Mouse (Mus musculus) lung, postnatal 0 days (tissue): Measurements from ENCODE around the gene Afdn. TPM values are rescaled to one million over a fixed set of nuclear protein-coding genes. Genes with fewer than 3 reads are reported as not detected.

Experiments
- ATAC-seq: fragments of 200-750 bp; cut with Nextera tagmentation; 2 replicates; pipeline ENCODE4 v1.8.0; 2017; ENCODE audit warnings: moderate library complexity
- DNase-seq: peaks from one replicate; pipeline ENCODE4 v3.0.0-alpha.2; 2016; ENCODE audit warnings: low spot score
- H3K27ac ChIP-seq: fragments of 300-500 bp; sonication (generic); 2 replicates; pipeline ENCODE4 v1.5.1; 2014; ENCODE audit warnings: antibody characterized with exemption, mild to moderate bottlenecking, low read length, mixed read lengths
- H3K27me3 ChIP-seq: fragments of 300-500 bp; sonication (generic); replicated peaks from 2 replicates; pipeline ENCODE4 v1.6.1; 2014; ENCODE audit warnings: low read length, mixed read lengths; ENCODE audit not compliant: insufficient read depth
- H3K36me3 ChIP-seq: fragments of 300-500 bp; sonication (generic); 2 replicates; pipeline ENCODE4 v1.6.1; 2014; ENCODE audit warnings: low read length, mixed read lengths; ENCODE audit not compliant: insufficient read depth
- H3K4me1 ChIP-seq: fragments of 300-500 bp; sonication (generic); 2 replicates; pipeline ENCODE4 v1.6.1; 2014; ENCODE audit warnings: antibody characterized with exemption, low read depth, low read length, mixed read lengths; ENCODE audit not compliant: insufficient read depth
- H3K4me2 ChIP-seq: fragments of 300-500 bp; sonication (generic); replicated peaks from 2 replicates; pipeline ENCODE4 v1.6.1; 2014; ENCODE audit warnings: low read depth, mild to moderate bottlenecking, low read length, moderate library complexity, mixed read lengths
- H3K4me3 ChIP-seq: fragments of 300-500 bp; sonication (generic); 2 replicates; pipeline ENCODE4 v1.5.1; 2014; ENCODE audit warnings: low read depth, low read length
- H3K9ac ChIP-seq: fragments of 300-500 bp; sonication (generic); replicated peaks from 2 replicates; pipeline ENCODE4 v1.6.1; 2014; ENCODE audit warnings: low read depth, mild to moderate bottlenecking
- H3K9me3 ChIP-seq: fragments of 300-500 bp; sonication (generic); 2 replicates; pipeline ENCODE4 v1.6.1; 2016; ENCODE audit warnings: low read length, mixed read lengths
- CTCF ChIP-seq: IDR thresholded peaks from 2 replicates; pipeline ENCODE4 v1.5.1; 2016; ENCODE audit warnings: antibody characterized with exemption, mild to moderate bottlenecking
- EP300 ChIP-seq: IDR thresholded peaks from 2 replicates; pipeline ENCODE4 v1.6.1; 2016; ENCODE audit warnings: antibody characterized with exemption, mild to moderate bottlenecking, control low read depth
- WGBS: fragments of 180-500 bp; shearing (Covaris S2); extraction: QIAGEN DNeasy Blood & Tissue Kit; methylation state at CpG from one replicate; pipeline ENCODE4 v1.1.7; 2014; 5-methylcytosine and 5-hydroxymethylcytosine counted together
- polyA plus RNA-seq: library from polyadenylated mRNA; unstranded; fragments of >200 nt; fragmentation: Nextera tagmentation; extraction: Ambion mirVana; gene quantifications from 2 replicates; pipeline ENCODE4 v1.2.1, GENCODE M21; 2015

The Afdn gene
- polyA plus RNA-seq, 1 experiment from 2014 or later = 148 TPM

GRCm38 (mm10) chr17:13883540-13883939, 123.2 kb downstream of the Afdn start:
- peaks cover 23% of the 10 kb centered on the region; the same call in 1 of the 2 replicates for H3K36me3 ChIP-seq
- H3K27ac ChIP-seq = no peak overlapping the region
- H3K27me3 ChIP-seq = no peaks in the 10 kb centered on the region
- H3K4me2 ChIP-seq = no peak overlapping the region
- no peak for ATAC-seq
- no peaks in the 10 kb centered on the region; the same call in 1 of the 2 replicates for H3K4me1 ChIP-seq
- no peak overlapping the region for H3K4me3 ChIP-seq
- no peak for DNase-seq
- TF ChIP-seq CTCF (no peak), EP300 (no peak)
- 92% methylated on average over 5 of the region's 5 CpGs for WGBS
- no peak overlapping the region for H3K9ac ChIP-seq
- H3K9me3 ChIP-seq = no peaks in the 10 kb centered on the region

GRCm38 (mm10) chr17:13889818-13890434, 129.6 kb downstream of the Afdn start:
- 64% methylated on average over 7 of the region's 7 CpGs for WGBS
- ATAC-seq (peak; percentile 79), DNase-seq (peak; percentile 50)
- H3K27ac ChIP-seq = no peak overlapping the region
- H3K36me3 ChIP-seq = peaks cover 11% of the 10 kb centered on the region; the same call in 1 of the 2 replicates
- H3K4me1 ChIP-seq = no peaks in the 10 kb centered on the region
- TF ChIP-seq CTCF (no peak), EP300 (peak; percentile 73)
- H3K27me3 ChIP-seq = no peaks in the 10 kb centered on the region
- no peak overlapping the region for H3K4me2 ChIP-seq
- no peak overlapping the region for H3K4me3 ChIP-seq
- no peaks in the 10 kb centered on the region for H3K9me3 ChIP-seq
- H3K9ac ChIP-seq = no peak overlapping the region

- Histone ChIP-seq H3K4me2 (no peak overlapping the region), H3K4me1 (no peaks in the 10 kb centered on the region), H3K27me3 (no peaks in the 10 kb centered on the region), H3K9me3 (no peaks in the 10 kb centered on the region), H3K36me3 (peaks cover 11% of the 10 kb centered on the region; the same call in 1 of the 2 replicates), H3K9ac (no peak overlapping the region), H3K4me3 (no peak overlapping the region), H3K27ac (no peak overlapping the region)
- WGBS = 37% methylated on average over 1 of the region's 1 CpGs
- TF ChIP-seq EP300 = no peak
- TF ChIP-seq CTCF = no peak
- ATAC-seq = no peak
- DNase-seq = peak; percentile 41
Measured at GRCm38 (mm10) chr17:13890932-13891331, 130.6 kb downstream of the Afdn start.

- H3K9me3 ChIP-seq = no peaks in the 10 kb centered on the region
- ATAC-seq (no peak), DNase-seq (no peak)
Measured at GRCm38 (mm10) chr17:13898838-13899237, 138.5 kb downstream of the Afdn start.

GRCm38 (mm10) chr17:13899241-13899640, 138.9 kb downstream of the Afdn start:
- no peak for DNase-seq
- Histone ChIP-seq H3K27ac (no peak overlapping the region), H3K4me3 (no peak overlapping the region), H3K9me3 (no peaks in the 10 kb centered on the region), H3K4me2 (no peak overlapping the region), H3K4me1 (no peaks in the 10 kb centered on the region), H3K9ac (no peak overlapping the region), H3K27me3 (no peaks in the 10 kb centered on the region), H3K36me3 (peaks cover 4% of the 10 kb centered on the region; the same call in 1 of the 2 replicates)
- 79% methylated on average over 7 of the region's 7 CpGs for WGBS
- no peak for ATAC-seq
- TF ChIP-seq EP300 = no peak
- TF ChIP-seq CTCF = no peak

More at GRCm38 (mm10) chr17:13898838-13899237, 138.5 kb downstream of the Afdn start:
- H3K36me3 ChIP-seq = peaks cover 4% of the 10 kb centered on the region; the same call in 1 of the 2 replicates
- H3K9ac ChIP-seq = no peak overlapping the region
- H3K4me1 ChIP-seq = no peaks in the 10 kb centered on the region
- no peak overlapping the region for H3K27ac ChIP-seq
- TF ChIP-seq EP300 = no peak
- no peak for TF ChIP-seq CTCF
- no peak overlapping the region for H3K4me2 ChIP-seq
- no peaks in the 10 kb centered on the region for H3K27me3 ChIP-seq
- H3K4me3 ChIP-seq = no peak overlapping the region
- 78% methylated on average over 17 of the region's 17 CpGs for WGBS

GRCm38 (mm10) chr17:13903793-13904192, 143.5 kb downstream of the Afdn start:
- H3K9me3 ChIP-seq = no peaks in the 10 kb centered on the region
- no peaks in the 10 kb centered on the region for H3K4me1 ChIP-seq
- DNase-seq (no peak), ATAC-seq (no peak)
- no peak overlapping the region for H3K4me2 ChIP-seq
- no peak for TF ChIP-seq EP300
- no peak for TF ChIP-seq CTCF
- H3K27me3 ChIP-seq = no peaks in the 10 kb centered on the region
- H3K4me3 ChIP-seq = no peak overlapping the region
- H3K36me3 ChIP-seq = 0 out of 2 replicates have a peak, but pooled peaks cover 9% of the 10 kb centered on the region
- H3K27ac ChIP-seq = no peak overlapping the region
- no peak overlapping the region for H3K9ac ChIP-seq
- WGBS = 85% methylated on average over 8 of the region's 8 CpGs
